Mouse (Mus musculus): ENCODE measurements around the gene Slc5a9. TPM values are rescaled to one million over a fixed set of nuclear protein-coding genes. Genes with fewer than 3 reads are reported as not detected.
"Not testable (repeated sequence)": the region's sequence is repeated elsewhere in the genome, so short reads cannot be mapped to it uniquely, and the experiment has no call there.

Gene Slc5a9
- total RNA-seq (2015; ENCODE audit: low replicate concordance) (not detected in 2 replicates), total RNA-seq (2017; ENCODE audit: low replicate concordance) (not detected in 2 replicates)

DNA sequence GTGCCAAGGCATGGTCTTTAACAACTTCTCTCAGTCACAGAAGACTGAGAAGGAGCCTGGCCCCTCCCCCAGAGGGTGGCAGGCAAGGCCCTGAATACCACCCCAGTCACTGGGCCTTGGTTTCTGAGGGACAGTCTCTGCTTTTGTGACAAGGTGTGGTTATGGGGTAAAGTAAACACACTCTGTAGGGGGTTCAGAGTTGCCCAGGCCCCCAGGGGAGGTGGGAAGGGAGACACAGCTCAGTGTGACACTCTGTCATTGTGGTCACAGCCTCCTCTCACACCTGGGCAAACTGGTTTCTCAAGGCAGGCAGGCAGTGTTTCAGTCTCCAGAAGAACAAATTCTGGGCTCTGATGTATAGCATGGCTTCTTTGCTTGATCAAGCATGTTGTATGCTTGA is at the start of gene Slc5a9:
Gene Slc5a9 (minus strand): TSS at position 144 of the 400 bp plus-strand sequence.
- ATAC-seq (replicated peaks; ENCODE audit: low FRiP score, poor library complexity, severe bottlenecking), result no peak

DNA sequence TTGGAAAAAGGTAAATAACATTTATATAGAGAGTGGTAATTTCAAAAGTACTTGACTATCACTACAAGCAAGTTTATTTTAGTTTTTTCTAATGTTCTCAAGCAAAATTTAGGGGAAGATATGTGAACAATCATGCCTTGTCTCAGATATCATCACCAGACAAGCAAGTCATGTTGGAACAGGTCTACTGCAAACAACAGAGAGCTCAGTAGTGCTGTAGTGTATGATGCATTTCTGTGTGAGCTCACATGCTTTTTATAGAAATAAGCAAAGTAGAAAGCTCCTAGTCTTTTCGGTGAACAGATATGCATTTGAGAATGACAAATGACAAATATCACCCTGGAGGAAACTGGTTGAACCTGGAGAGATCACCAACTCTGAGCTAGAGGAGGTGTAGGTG is 16.4 kb upstream of the Slc5a9 start, which contains the start of gene Skint8:
Gene Skint8 (plus strand): TSS at position 301 of the 400 bp plus-strand sequence.
- ATAC-seq (replicated peaks; ENCODE audit: low FRiP score, poor library complexity, severe bottlenecking), result no peak

GRCm38 (mm10) chr4:111907926-111908325 is 5.2 kb upstream of the Slc5a9 start:
- ATAC-seq (replicated peaks; ENCODE audit: low FRiP score, poor library complexity, severe bottlenecking), result no peak

- no peak for ATAC-seq (replicated peaks; ENCODE audit: low FRiP score, poor library complexity, severe bottlenecking)
These were observed 1.2 kb downstream of the Slc5a9 start for GRCm38 (mm10) chr4:111901473-111901872.

DNA sequence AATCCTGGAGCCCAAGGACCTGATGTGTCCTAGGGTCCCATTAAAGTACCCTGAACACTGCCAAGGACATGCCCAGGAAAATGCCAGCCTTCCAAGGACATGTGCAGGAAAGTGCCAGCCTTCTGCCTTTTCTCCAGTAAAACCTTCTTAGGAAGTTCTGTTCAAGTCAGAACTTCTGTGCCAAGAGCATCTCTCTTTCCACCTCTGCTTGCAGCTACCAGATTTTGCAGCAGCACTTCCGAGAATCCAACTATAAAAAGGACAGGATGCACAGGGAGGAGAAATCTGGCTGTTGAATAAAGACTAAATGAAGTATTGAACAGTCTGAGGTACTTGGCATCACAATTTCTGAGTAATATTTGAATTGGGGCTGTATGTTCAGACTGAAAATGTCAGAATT is 2.2 kb downstream of the Slc5a9 start:
- ATAC-seq (replicated peaks; ENCODE audit: low FRiP score, poor library complexity, severe bottlenecking), result not testable (repeated sequence)

DNA sequence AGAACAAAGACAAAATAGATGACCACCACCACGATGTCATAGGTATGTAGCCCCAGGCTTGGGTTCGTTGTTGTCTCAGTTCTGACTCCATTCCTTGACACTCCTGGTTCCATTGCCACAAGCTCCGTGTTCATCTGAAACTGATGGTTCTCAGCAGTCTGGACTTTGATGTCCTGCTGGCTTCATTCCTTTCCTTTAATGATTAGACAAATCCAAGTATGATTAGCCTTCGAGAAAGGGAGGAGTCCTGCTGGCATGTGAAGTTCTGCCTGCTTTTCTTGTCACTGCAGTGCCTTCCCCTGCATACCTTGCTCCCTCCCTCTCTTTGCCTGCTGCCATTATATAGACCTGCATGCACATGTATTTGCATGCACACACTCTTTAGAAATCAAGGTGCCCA is 4.2 kb downstream of the Slc5a9 start:
- ATAC-seq (replicated peaks; ENCODE audit: low FRiP score, poor library complexity, severe bottlenecking), result no peak

GRCm38 (mm10) chr4:111897755-111898154 is 5.0 kb downstream of the Slc5a9 start:
- no peak for ATAC-seq (replicated peaks; ENCODE audit: low FRiP score, poor library complexity, severe bottlenecking)

- ATAC-seq (replicated peaks; ENCODE audit: low FRiP score, poor library complexity, severe bottlenecking), result no peak
These were observed 10.6 kb downstream of the Slc5a9 start for GRCm38 (mm10) chr4:111892138-111892537.

DNA sequence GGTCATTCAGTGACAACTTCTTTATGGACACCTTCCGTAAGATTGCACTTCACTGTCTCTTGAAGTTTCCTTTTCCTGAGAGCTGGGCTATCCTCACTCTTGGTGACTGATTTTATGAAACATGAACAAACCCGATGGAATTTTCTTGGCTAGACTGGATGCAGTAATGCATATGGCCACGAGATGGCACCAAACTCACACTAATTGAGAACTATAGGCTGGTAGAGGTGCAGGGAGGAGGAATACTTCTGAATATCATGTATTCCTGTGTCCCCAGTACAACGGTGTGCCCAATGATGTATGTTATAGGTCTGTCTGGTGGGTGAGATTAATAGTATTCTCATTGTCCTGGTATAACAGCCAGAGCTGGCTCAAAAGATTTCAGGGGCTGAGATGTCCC is 16.1 kb downstream of the Slc5a9 start:
- peak; percentile 62; the same call in 1 of the 2 replicates for ATAC-seq (replicated peaks; ENCODE audit: low FRiP score, poor library complexity, severe bottlenecking)

DNA sequence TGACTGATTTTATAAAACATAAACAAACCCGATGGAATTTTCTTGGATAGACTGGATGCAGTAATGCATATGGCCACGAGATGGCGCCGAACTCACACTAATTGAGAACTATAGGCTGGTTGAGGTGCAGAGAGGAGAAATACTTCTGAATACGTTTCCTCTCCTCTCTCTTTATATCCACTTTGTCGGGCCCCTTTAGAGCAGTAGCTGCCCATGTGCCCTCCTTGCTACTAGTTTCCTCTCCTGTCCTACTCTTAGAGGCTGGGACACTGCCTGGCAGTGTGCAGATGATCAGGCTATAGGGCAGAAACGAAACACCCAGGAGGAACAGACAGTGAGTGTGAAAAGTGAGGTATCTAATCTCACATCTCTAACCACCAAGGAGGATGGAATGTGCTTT is 16.7 kb downstream of the Slc5a9 start:
- peak; percentile 63 for ATAC-seq (replicated peaks; ENCODE audit: low FRiP score, poor library complexity, severe bottlenecking)

DNA sequence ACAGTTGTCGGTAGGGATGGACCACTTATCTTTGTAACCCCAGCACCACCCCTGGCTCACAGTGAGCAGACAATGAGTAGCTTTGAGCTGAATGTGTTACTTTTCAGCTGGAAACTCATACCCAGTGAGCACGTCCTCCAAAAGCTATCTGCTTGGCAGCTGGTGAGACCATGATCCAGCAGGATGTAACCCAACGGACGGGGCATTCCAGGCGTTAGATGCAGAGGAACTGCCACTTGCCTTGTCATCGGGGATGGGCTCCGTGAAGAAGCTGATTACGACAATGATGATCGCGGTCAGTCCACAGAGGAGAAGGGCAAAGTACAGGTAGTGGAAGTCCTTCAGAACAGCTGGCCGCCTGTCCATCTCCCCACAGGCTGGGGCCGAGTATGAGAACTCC is 19.2 kb downstream of the Slc5a9 start:
- no peak for ATAC-seq (replicated peaks; ENCODE audit: low FRiP score, poor library complexity, severe bottlenecking)

GRCm38 (mm10) chr4:111880112-111880875 is 22.4 kb downstream of the Slc5a9 start:
- ATAC-seq (replicated peaks; ENCODE audit: low FRiP score, poor library complexity, severe bottlenecking), result no peak

GRCm38 (mm10) chr4:111867743-111868401 is 34.8 kb downstream of the Slc5a9 start:
- no peak for ATAC-seq (replicated peaks; ENCODE audit: low FRiP score, poor library complexity, severe bottlenecking)

DNA sequence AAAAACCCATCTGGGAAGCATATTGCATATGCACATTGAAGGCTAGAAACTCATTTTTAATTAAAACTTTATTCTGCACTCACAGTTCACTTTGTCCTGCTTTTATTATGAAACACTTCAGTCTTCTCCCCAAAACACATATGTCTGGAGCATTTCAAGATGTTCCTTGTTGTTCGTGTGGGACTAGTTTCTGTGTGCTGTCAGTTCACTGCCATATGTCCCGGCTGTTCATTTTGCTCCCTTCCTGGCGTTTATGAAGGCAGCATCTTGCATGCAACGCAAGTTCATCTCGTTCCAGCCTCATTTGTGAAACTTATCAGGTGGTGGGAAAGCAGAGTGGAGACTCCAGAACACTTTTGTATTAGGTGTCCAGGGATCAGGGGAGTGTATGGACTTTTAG is 36.0 kb downstream of the Slc5a9 start:
- ATAC-seq (replicated peaks; ENCODE audit: low FRiP score, poor library complexity, severe bottlenecking), result no peak

DNA sequence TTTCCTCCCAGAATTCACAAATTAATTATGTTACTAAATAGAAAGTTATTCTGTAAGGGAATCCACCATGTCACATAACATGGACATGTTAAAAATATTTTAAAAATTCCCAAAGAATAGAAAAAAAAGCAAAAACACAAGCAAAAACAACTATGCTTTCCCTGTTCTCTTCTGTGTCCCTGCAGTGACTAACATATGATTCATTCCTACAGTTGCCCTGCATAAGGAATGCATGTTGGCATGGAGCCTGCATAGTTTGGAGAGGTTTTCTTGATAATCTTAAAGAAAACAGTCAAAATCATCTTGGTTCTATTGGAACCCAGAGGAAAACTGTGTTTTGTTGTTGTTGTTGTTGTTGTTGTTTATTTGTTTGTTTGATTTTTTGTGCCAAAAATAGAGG is 50.1 kb downstream of the Slc5a9 start:
- no peak for ATAC-seq (replicated peaks; ENCODE audit: low FRiP score, poor library complexity, severe bottlenecking)

DNA sequence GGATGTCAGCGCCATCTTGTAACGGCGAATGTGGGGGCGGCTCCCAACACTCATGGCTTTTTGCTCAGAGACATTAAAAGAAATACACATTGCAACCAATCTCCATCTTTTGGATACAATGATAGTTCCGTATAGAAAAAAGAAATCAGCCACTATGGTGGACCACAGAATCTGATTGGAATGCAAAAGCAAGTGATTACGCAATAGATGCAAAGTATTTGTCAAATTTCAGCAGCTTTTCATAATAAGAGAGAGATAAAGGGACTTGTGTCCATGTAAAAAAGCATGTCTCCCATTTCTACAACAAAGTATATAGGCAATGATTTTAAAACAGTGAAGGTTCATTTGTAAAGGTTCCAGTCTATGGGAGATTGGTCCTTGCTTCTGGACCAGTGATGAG is 63.8 kb downstream of the Slc5a9 start:
- no peak for ATAC-seq (replicated peaks; ENCODE audit: low FRiP score, poor library complexity, severe bottlenecking)

Other genes starting within 250 kb of the Slc5a9 start
- gene Spata6, start 182.9 kb downstream of the Slc5a9 start, total RNA-seq (2015; ENCODE audit: low replicate concordance), result 1.9 and 4.0 TPM in 2 replicates
- 1.9 and 3.1 TPM in 2 replicates for gene Spata6, start 182.9 kb downstream of the Slc5a9 start, total RNA-seq (2017; ENCODE audit: low replicate concordance)
- not detected in 2 replicates for gene Skint8, start 16.5 kb upstream of the Slc5a9 start, total RNA-seq (2015; ENCODE audit: low replicate concordance)
- gene Skint8, start 16.5 kb upstream of the Slc5a9 start, total RNA-seq (2017; ENCODE audit: low replicate concordance), result not detected in 2 replicates
- not detected in 2 replicates for gene Skint7, start 70.0 kb upstream of the Slc5a9 start, total RNA-seq (2015; ENCODE audit: low replicate concordance)
- gene Skint7, start 70.0 kb upstream of the Slc5a9 start, total RNA-seq (2017; ENCODE audit: low replicate concordance), result not detected in 2 replicates
- gene Skint1, start 103.4 kb upstream of the Slc5a9 start, total RNA-seq (2015; ENCODE audit: low replicate concordance), result not detected in 2 replicates
- not detected in 2 replicates for gene Skint1, start 103.4 kb upstream of the Slc5a9 start, total RNA-seq (2017; ENCODE audit: low replicate concordance)
- not detected in 2 replicates for gene Skint4, start 169.1 kb upstream of the Slc5a9 start, total RNA-seq (2015; ENCODE audit: low replicate concordance)
- not detected in 2 replicates for gene Skint4, start 169.1 kb upstream of the Slc5a9 start, total RNA-seq (2017; ENCODE audit: low replicate concordance)